14 mouse cellular contexts compared by ENCODE assay signal in the genomic region with DNA sequence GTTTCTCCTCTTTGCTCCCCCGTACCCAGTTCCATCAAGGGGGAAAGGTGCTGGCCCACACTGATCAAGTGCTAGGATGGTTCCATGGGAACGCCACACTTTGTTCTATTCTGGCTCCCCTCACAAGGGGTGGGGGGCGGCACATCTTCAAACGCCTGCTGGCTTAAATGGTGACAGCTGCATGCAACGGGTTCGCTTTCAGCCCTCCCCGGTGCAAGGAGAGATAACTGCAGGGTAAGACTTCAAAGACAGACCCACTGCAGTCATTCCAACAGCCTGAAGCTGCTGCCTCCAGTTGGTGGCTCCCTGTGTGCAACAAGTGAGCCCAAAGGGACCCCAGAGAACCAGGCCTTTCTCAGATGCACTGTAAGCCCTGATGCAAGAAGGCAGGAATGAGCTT.
DNase-seq lines count a peak whose midpoint lies in the region; ATAC-seq lines count a peak whose summit lies in the region.
"Had no signal": no experiment of that assay in that cellular context is flagged by ENCODE, and none has a peak within 500 bp of the region (broad histone marks: within the 10 kb centered on the region; RNA-seq: fewer than 3 reads in every experiment).

No protein-coding gene starts in this region.

- 0 out of 2 replicates have a peak overlapping the region, but pooled peaks have one; percentile 31 for H3K27ac ChIP-seq in forebrain, embryonic 10.5 days
- no peak overlapping the region for H3K27ac ChIP-seq in forebrain, embryonic 12.5 days
- H3K27ac ChIP-seq: gastrocnemius, adult 2 months; hindbrain, embryonic 14.5 days had no signal

- H3K4me3 ChIP-seq in forebrain, embryonic 10.5 days: no peak overlapping the region
- H3K4me3 ChIP-seq in forebrain, embryonic 12.5 days (replicated peaks): no peak overlapping the region
- H3K4me3 ChIP-seq: gastrocnemius, adult 2 months had no signal

- no peaks in the 10 kb centered on the region for H3K36me3 ChIP-seq in forebrain, embryonic 10.5 days (replicated peaks)
- no peaks in the 10 kb centered on the region for H3K36me3 ChIP-seq in forebrain, embryonic 12.5 days (replicated peaks)

- no peak for ATAC-seq in forebrain, embryonic 12.5 days (ENCODE audit: low FRiP score)
- ATAC-seq in frontal cortex, adult (ENCODE audit: low TSS enrichment): no peak

- WGBS in forebrain, embryonic 10.5 days: 46% methylated on average over 7 of the region's 7 CpGs
- WGBS in forebrain, embryonic 12.5 days: 42% methylated on average over 7 of the region's 7 CpGs

- H3K9ac ChIP-seq in forebrain, embryonic 12.5 days: no peak overlapping the region
- H3K9ac ChIP-seq: hindbrain, embryonic 14.5 days had no signal

- intact Hi-C loops in left cerebral cortex, postnatal 4 days (cut with DNase I): no loop called here
- intact Hi-C loops in left cerebral cortex, postnatal 10 days (cut with DNase I): no loop called here

- H3K4me2 ChIP-seq in forebrain, embryonic 12.5 days: no peak overlapping the region
- H3K4me2 ChIP-seq: hindbrain, embryonic 14.5 days; midbrain, embryonic 11.5 days had no signal

- no peaks in the 10 kb centered on the region for H3K9me3 ChIP-seq in forebrain, embryonic 10.5 days
- H3K9me3 ChIP-seq in forebrain, embryonic 12.5 days: no peaks in the 10 kb centered on the region

- peaks cover 19% of the 10 kb centered on the region for H3K4me1 ChIP-seq in forebrain, embryonic 10.5 days
- peaks cover 8% of the 10 kb centered on the region for H3K4me1 ChIP-seq in forebrain, embryonic 12.5 days

- peaks cover 12% of the 10 kb centered on the region; the same call in 1 of the 2 replicates for H3K27me3 ChIP-seq in forebrain, embryonic 10.5 days (ENCODE audit: poor library complexity, severe bottlenecking)
- H3K27me3 ChIP-seq in forebrain, embryonic 12.5 days: peaks cover 7% of the 10 kb centered on the region; the same call in 1 of the 2 replicates

- DNase-seq in forebrain, embryonic 10.5 days (ENCODE audit: extremely low spot score, low spot score): no peak
- peak; percentile 8 for DNase-seq in left cerebral cortex, postnatal 4 days
- DNase-seq in left cerebral cortex, postnatal 10 days (ENCODE audit: extremely low spot score in 1 of 2, low spot score in 2 of 2): no peak
- DNase-seq in induced T-regulatory cell, adult 2 months (ENCODE audit: low read depth): peak; percentile 20
- DNase-seq in thymus, postnatal 14 days: peak; percentile 87
- no peak for DNase-seq in adrenal gland, postnatal 25 days
- DNase-seq: cerebellum, adult 9-11 months; gastrocnemius, adult 2 months; kidney, adult 9 months; lung, adult 2 months had no signal

Comparison
In these comparisons a context has a peak if more than half of its experiments do, and no peak if none do; other contexts are left out.
1. DNase-seq: peak in left cerebral cortex, postnatal 4 days (single experiment), induced T-regulatory cell, adult 2 months (single experiment) and thymus, postnatal 14 days (single experiment); none in forebrain, embryonic 10.5 days (single experiment), left cerebral cortex, postnatal 10 days (0 of 2) and adrenal gland, postnatal 25 days (single experiment).